Mouse (Mus musculus) layer of hippocampus, adult 18-20 months (tissue): ENCODE measurements at regions not wholly inside any gene's neighbourhood (a gene's known extent, or its start where the extent isn't known, plus 50 kb on each side); places are given as distances from the start of the nearest gene placed in this dataset.
"Not testable (repeated sequence)": the region's sequence is repeated elsewhere in the genome, so short reads cannot be mapped to it uniquely, and the experiment has no call there.

Source experiments
- DNase-seq, 2 experiments: peaks; one replicate each; pipeline ENCODE4 v3.0.0; 2022; ENCODE audit warnings: low spot score in 2 of 2

- DNase-seq, result no peak
Observed at GRCm38 (mm10) chr4:27529565-27529964, 1182.9 kb upstream of the Manea start.

- no peak for DNase-seq
Observed at GRCm38 (mm10) chr4:27520295-27520694, 1173.6 kb upstream of the Manea start.

- peak in 1 of 2 experiments; percentile 10 for DNase-seq
Observed at GRCm38 (mm10) chr4:27504829-27505804, 1158.4 kb upstream of the Manea start.

- peak; percentile 41 to 79 for DNase-seq
Observed at GRCm38 (mm10) chr4:27497926-27498325, 1151.2 kb upstream of the Manea start.

- DNase-seq, result no peak
Observed at GRCm38 (mm10) chr4:27497274-27497673, 1150.6 kb upstream of the Manea start.

- no peak for DNase-seq
Observed at GRCm38 (mm10) chr4:27491312-27491711, 1144.6 kb upstream of the Manea start.

GRCm38 (mm10) chr4:27449901-27450300 is 1103.2 kb upstream of the Manea start:
- DNase-seq, result no peak

GRCm38 (mm10) chr4:27446310-27446709 is 1099.6 kb upstream of the Manea start:
- no peak for DNase-seq

- no peak for DNase-seq
Observed at GRCm38 (mm10) chr4:27429210-27429789, 1082.6 kb upstream of the Manea start.

- DNase-seq, result peak; percentile 55 to 79
Observed at GRCm38 (mm10) chr4:27425902-27426301, 1079.2 kb upstream of the Manea start.

- no peak for DNase-seq
Observed at GRCm38 (mm10) chr4:27423846-27424245, 1077.2 kb upstream of the Manea start.

GRCm38 (mm10) chr4:27418517-27418916 is 1071.8 kb upstream of the Manea start:
- DNase-seq, result no peak

GRCm38 (mm10) chr4:27384941-27385340 is 1038.2 kb upstream of the Manea start:
- not testable (repeated sequence) for DNase-seq

GRCm38 (mm10) chr4:27346892-27347291 is 1000.2 kb upstream of the Manea start:
- no peak for DNase-seq

- no peak for DNase-seq
Observed at GRCm38 (mm10) chr4:27333279-27333678, 986.6 kb upstream of the Manea start.
